Mouse (Mus musculus) cerebellum, adult 2 months (tissue): Measurements from ENCODE around the gene Thoc7. TPM values are rescaled to one million over a fixed set of nuclear protein-coding genes. Genes with fewer than 3 reads are reported as not detected.

Source experiments
- DNase-seq, 2 experiments: peaks; one replicate each; pipeline ENCODE4 v3.0.0; 2021
- H3K27ac ChIP-seq: fragments of 200-500 bp; 2 replicates; pipeline ENCODE4 v1.5.1; 2012; ENCODE audit warnings: low read length, control low read depth, inconsistent platforms; ENCODE audit not compliant: insufficient read depth
- H3K27me3 ChIP-seq: fragments of 200-500 bp; 2 replicates; pipeline ENCODE4 v1.6.1; 2012; ENCODE audit warnings: inconsistent platforms, mild to moderate bottlenecking, low read length, moderate library complexity; ENCODE audit not compliant: control insufficient read depth, insufficient read depth
- H3K4me1 ChIP-seq: fragments of 200-500 bp; 2 replicates; pipeline ENCODE4 v1.6.1; 2011; ENCODE audit warnings: low read length; ENCODE audit not compliant: control insufficient read depth, insufficient read depth
- H3K4me3 ChIP-seq: fragments of 200-500 bp; replicated peaks from 2 replicates; pipeline ENCODE3; 2011; ENCODE audit warnings: mild to moderate bottlenecking, low read depth, low read length, control low read depth; ENCODE audit not compliant: insufficient read depth
- CTCF ChIP-seq: fragments of 200-500 bp; IDR thresholded peaks from 2 replicates; pipeline ENCODE4 v1.5.1; 2011; ENCODE audit warnings: low read depth, mild to moderate bottlenecking, control low read depth, low read length, moderate library complexity, borderline replicate concordance; ENCODE audit not compliant: insufficient read depth
- POLR2A ChIP-seq: fragments of 200-500 bp; IDR thresholded peaks from 2 replicates; pipeline ENCODE4 v1.6.1; 2011; ENCODE audit warnings: low read length, control low read depth, borderline replicate concordance; ENCODE audit not compliant: insufficient read depth
- WGBS: fragments of 180-500 bp; shearing (Covaris S2); methylation state at CpG from one replicate; pipeline ENCODE4 v1.1.7; 2018; 5-methylcytosine and 5-hydroxymethylcytosine counted together
- polyA plus RNA-seq: library from polyadenylated mRNA; depleted of rRNA; stranded (reverse); fragments of >200 nt; gene quantifications from 2 replicates; pipeline ENCODE4 v1.2.3, GENCODE M21; 2012; rRNA removed

The Thoc7 gene
- polyA plus RNA-seq, 1 experiment: 116 TPM

DNA sequence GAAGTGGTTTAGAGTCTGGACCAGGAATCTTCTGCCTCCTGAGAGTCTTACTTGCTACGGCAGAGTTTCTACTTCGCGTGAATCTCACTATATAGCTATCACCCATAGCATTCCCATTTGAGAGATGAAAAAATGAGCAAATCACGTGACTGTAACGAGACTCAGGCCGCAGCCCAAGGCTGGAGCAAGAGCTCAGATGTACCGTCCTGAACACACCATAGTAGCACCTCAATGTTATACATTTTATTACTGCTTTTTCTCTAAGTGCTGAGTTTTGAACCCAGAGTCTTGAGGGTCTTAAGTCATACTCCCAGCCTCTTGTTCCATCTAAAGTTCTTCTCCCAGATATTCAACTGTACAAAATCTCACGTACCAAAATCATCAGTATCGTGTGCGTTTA is 44.4 kb downstream of the Thoc7 start:
- Histone ChIP-seq H3K4me1 (no peaks in the 10 kb centered on the region), H3K27me3 (no peaks in the 10 kb centered on the region), H3K4me3 (no peak overlapping the region), H3K27ac (no peak overlapping the region)
- TF ChIP-seq POLR2A (no peak), CTCF (no peak)
- no peak for DNase-seq
- WGBS: 90% methylated on average over 10 of the region's 10 CpGs

- TF ChIP-seq POLR2A (no peak), CTCF (no peak)
- Histone ChIP-seq H3K27me3 (no peaks in the 10 kb centered on the region), H3K4me3 (no peak overlapping the region), H3K27ac (no peak overlapping the region), H3K4me1 (no peaks in the 10 kb centered on the region)
- 61% methylated on average over 4 of the region's 4 CpGs for WGBS
- no peak for DNase-seq
These were observed 46.4 kb downstream of the Thoc7 start for GRCm38 (mm10) chr14:13915207-13915606.

GRCm38 (mm10) chr14:13914387-13915082 is 47.1 kb downstream of the Thoc7 start, which contains the start of gene Gm281:
Gene Gm281 (minus strand): TSS chr14:13914478.
- no peaks in the 10 kb centered on the region for H3K27me3 ChIP-seq
- no peaks in the 10 kb centered on the region for H3K4me1 ChIP-seq
- DNase-seq: no peak
- no peak within 1 kb of the TSS for H3K4me3 ChIP-seq
- TF ChIP-seq POLR2A: no peak
- TF ChIP-seq CTCF: no peak
- H3K27ac ChIP-seq: no peak within 1 kb of the TSS
- 16% methylated on average over 1 of the region's 1 CpGs for WGBS

DNA sequence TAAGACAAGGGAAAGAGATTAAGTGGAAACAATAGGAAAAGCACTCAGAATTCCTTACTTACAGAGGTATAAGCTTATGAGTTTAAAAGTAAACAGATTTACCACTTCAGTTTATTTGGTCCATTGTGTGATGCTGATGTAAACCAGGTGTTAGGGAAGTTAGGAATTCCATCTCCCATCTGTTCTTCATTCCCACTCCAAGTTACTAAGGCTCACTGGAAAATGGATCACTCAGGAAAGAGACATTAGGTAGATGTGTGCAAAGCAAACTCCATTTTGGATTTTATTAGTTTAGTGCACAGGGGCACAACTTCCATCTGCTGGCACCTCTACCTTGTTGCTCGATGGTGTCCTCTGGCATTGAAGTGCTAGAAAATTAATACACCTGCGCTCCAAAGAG is 51.5 kb downstream of the Thoc7 start:
- no peak for TF ChIP-seq CTCF
- Histone ChIP-seq H3K27me3 (no peaks in the 10 kb centered on the region), H3K4me3 (no peak overlapping the region), H3K27ac (no peak overlapping the region), H3K4me1 (no peaks in the 10 kb centered on the region)
- DNase-seq: no peak
- 96% methylated on average over 2 of the region's 2 CpGs for WGBS

GRCm38 (mm10) chr14:13907145-13907544 is 54.5 kb downstream of the Thoc7 start:
- no peak overlapping the region for H3K4me3 ChIP-seq
- WGBS: 92% methylated on average over 7 of the region's 7 CpGs
- no peak for DNase-seq
- no peak overlapping the region for H3K27ac ChIP-seq
- no peaks in the 10 kb centered on the region for H3K4me1 ChIP-seq
- H3K27me3 ChIP-seq: no peaks in the 10 kb centered on the region
- TF ChIP-seq POLR2A (no peak), CTCF (no peak)

DNA sequence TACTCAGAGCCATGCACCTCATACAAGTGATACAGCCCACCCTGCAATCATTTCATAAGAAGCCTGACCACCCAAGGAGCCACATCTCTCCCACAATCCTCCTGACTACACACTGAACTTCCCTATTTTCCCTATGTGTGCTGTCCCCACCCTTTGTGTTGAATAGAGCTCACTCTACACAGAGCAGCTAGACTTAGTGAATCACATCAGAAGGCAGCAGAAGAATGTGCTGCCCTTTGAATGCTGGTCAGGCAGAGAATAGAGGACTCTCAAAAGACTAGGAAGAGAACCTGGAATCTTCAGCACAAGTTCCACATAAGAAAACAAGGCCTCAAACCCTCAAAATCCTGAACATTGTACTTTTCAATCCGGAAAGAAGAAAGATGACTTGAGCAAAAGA is 55.2 kb downstream of the Thoc7 start:
- no peak for DNase-seq
- H3K27ac ChIP-seq: no peak overlapping the region
- 90% methylated on average over 1 of the region's 1 CpGs for WGBS
- TF ChIP-seq CTCF (no peak), POLR2A (no peak)
- no peaks in the 10 kb centered on the region for H3K4me1 ChIP-seq
- H3K4me3 ChIP-seq: no peak overlapping the region
- no peaks in the 10 kb centered on the region for H3K27me3 ChIP-seq

DNA sequence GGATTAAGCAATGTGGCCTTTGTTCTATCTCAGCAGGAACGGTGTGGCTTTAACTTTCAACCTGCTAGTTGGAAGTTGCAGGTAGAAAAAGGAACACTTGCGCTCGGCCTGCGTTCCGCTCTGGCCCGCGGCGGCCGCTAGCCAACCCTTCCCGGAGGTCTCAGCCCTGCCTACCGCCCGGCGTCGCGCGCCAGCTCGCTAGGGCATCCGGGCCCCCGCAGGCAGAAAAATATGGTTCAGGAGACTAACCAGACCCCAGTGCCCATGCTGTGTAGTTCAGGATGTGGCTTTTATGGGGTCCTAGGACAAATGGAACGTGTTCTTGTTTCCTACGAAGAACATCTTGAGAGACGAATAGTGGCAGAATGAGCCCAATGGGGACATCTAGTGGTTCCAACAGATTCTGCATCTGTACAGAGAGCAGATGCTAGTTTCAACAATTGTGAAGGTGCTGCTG is 60.0 kb downstream of the Thoc7 start:
- under 1% methylated on average over 22 of the region's 22 CpGs for WGBS
- Histone ChIP-seq H3K27ac (no peak overlapping the region), H3K27me3 (no peaks in the 10 kb centered on the region), H3K4me3 (peak overlapping the region; percentile 73), H3K4me1 (no peaks in the 10 kb centered on the region)
- peak; percentile 57 to 60 for DNase-seq
- TF ChIP-seq POLR2A (no peak), CTCF (peak; percentile 45; the same call in 1 of the 2 replicates)

Other genes with a start within 250 kb of the Thoc7 start
- not detected in 2 replicates for gene Gm281, start 47.4 kb downstream of the Thoc7 start, polyA plus RNA-seq
- gene Atxn7, start 412 bp downstream of the Thoc7 start, polyA plus RNA-seq: 24.0 and 24.9 TPM in 2 replicates
- 98.8 and 102 TPM in 2 replicates for gene Psmd6, start 159.1 kb upstream of the Thoc7 start, polyA plus RNA-seq
- not detected in 2 replicates for gene Olfr720, start 225.0 kb upstream of the Thoc7 start, polyA plus RNA-seq